Mouse (Mus musculus) neutrophil, adult 83 days (primary cell): ENCODE data around the gene Ndufa4l2. TPM values are rescaled to one million over a fixed set of nuclear protein-coding genes. Genes with fewer than 3 reads are reported as not detected.

Experiments used
- total RNA-seq, 2 experiments: library from RNA; stranded (reverse); gene quantifications; one replicate each; pipeline ENCODE4 v1.2.4; 2023

Gene Ndufa4l2
- total RNA-seq: not detected

DNA sequence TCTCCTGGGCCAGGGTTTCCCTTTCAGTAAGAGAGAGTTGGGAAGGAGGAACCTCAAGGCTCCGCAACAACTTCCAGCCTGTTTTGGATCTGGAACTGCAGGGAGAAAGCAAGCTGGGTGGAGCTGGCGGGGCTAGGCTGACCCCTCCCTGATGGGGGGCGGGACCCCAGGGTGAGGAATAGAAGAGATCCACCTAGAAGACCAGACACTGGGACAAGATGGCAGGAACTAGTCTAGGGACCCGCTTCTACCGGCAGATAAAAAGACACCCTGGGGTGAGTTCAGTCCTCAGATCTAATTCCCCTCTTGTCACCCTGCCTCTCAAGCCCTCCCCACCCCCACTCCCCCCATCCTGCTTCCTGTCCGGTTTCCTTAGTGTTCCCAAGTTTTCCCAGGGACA, at the start of gene Ndufa4l2:
TSS of gene Ndufa4l2 (plus strand) at position 204 of the 400 bp plus-strand sequence.

DNA sequence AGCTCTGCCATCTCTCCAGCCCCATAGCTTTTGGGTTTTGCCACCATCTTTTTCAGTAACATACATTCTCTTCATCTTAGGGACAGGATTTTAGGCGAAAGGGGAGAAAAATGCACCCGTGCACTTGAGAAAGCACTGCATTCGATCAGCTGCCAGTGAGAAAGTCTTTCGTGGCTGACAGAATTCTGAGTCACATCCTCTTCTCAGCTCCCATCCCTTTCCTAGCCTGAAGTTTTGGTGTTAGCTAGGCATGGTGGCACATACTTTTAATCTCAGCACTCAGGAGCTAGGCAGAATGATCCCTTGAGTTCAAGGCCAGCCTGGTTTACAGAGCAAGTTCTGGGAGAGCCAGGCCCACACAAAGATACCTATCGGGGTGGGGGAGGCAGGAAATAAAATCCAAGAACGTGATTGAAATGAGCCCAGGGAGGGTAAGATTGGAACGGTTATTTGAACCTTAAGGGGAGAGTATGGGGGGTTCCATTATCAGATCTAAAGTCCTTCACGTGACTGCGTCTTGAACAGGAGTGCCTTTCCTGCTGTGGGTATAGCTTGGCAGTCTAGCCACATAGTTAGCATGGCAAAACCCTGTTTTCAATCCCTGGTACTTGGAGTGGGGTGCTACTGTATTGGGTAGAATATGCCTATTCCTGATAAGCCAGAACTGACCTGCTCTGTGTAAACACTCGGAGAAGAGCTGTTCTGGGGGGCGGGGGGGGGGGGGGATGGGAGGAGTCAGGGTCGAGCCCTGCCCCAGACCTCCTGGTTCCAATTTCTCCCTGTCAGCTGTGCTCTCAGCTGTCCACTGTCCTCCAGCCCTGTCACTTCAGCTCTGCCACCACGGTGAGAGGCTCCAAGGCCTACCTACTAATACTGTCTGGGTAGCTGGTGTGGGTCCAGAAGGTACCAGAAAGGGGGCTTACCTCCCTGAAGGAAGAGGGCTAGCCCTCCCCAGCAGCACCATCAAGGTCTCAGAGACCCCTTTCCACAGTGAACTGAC, 13.6 kb upstream of the Ndufa4l2 start, which contains the start of gene Stac3:
TSS of gene Stac3 (plus strand) at position 793 of the 1,000 bp plus-strand sequence.

DNA sequence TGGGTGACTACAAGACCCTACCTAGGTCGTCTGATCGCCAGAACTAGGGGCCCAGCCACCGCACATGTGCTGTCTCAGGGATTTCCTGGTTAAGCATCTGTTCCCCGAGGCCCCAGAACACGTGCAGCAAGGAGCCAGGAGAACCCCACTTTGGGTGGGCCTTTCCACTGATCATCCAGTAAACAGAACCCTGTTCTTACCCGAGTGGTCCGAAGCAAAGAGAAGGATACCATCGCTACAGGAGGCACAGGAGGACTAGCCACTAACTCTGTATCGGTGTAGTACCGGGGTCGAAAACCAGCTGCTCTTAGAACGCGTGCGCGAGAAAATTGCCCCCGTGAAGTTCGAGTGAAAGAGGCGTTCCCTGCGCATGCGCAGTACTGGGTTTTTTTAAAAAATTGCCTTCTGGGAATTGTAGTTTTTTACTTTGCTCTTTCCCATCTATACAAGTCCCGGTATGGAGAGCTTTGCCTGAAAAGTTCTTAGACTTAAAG, 7.4 kb downstream of the Ndufa4l2 start, which contains the start of gene Shmt2:
TSS of gene Shmt2 (minus strand) at position 357 of the 494 bp plus-strand sequence.

DNA sequence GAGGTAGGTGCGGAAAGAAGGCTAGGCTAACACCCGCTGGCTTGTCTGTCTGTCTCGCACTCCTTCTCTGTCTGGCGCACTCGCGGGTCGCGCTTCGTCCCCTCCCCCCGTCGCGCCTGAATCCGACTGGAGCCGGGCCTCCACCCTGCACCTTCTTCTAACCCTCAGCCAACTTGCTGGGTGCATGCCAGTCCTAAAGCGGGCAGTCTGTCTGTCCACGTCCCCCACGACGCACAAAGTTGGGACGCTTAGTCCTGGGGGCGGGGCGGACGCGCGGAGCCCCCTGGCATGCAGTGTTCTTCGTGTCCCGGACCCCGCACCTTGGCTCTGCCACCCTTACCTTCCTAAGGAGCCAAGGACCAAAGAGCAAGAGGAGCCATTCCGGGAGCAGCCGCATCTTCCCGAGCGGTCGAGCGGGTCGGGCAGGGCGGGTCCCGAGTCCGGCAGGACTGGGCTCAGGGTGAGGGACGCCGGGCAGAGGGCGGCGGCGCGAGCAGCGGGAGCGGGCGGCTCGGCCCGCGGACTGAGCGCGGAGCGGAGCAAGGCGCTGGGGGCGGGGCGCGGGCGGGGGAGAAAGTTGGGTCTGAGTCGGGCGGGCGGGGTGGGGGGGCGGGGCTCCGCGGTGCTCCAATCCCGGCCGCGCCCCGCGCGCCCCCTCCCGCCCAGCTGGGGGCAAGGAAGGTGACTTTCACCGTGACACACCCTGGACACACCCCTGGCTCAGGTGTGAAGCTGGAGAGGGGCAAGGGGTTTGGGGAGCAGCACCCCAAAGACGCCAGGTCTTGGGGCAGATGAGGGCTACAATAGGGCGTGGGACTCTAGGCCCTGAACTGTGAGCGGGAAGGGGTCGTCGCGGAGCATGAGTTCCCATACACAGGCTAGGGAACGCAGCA, 19.5 kb downstream of the Ndufa4l2 start, which contains the start of gene Nxph4:
TSS of gene Nxph4 (minus strand) at position 524 of the 893 bp plus-strand sequence.

Other genes starting within 250 kb of the Ndufa4l2 start
- 100 to 1,000 TPM in 1 of 2 experiments, 10 to 100 TPM in 1; 98.1 to 101 TPM for gene Dctn2, start 248.6 kb upstream of the Ndufa4l2 start, total RNA-seq
- 100 to 1,000 TPM; 134 to 135 TPM for gene Mbd6, start 225.9 kb upstream of the Ndufa4l2 start, total RNA-seq
- gene Mars, start 203.2 kb upstream of the Ndufa4l2 start, total RNA-seq: 10 to 100 TPM; 41.3 to 47.4 TPM
- gene Arhgap9, start 193.0 kb upstream of the Ndufa4l2 start, total RNA-seq: 100 to 1,000 TPM; 240 to 263 TPM
- not detected for gene Gli1, start 173.0 kb upstream of the Ndufa4l2 start, total RNA-seq
- not detected for gene Inhbe, start 160.6 kb upstream of the Ndufa4l2 start, total RNA-seq
- gene Inhbc, start 144.5 kb upstream of the Ndufa4l2 start, total RNA-seq: not detected
- 10 to 100 TPM; 91.2 to 93.7 TPM for gene R3hdm2, start 134.6 kb upstream of the Ndufa4l2 start, total RNA-seq
- 1 to 10 TPM; 2.0 to 2.4 TPM for gene Stac3, start 13.3 kb upstream of the Ndufa4l2 start, total RNA-seq
- 10 to 100 TPM; 27.5 to 27.6 TPM for gene Shmt2, start 7.5 kb downstream of the Ndufa4l2 start, total RNA-seq
- gene Nxph4, start 19.6 kb downstream of the Ndufa4l2 start, total RNA-seq: not detected
- gene Lrp1, start 106.2 kb downstream of the Ndufa4l2 start, total RNA-seq: 100 to 1,000 TPM in 1 of 2 experiments, 10 to 100 TPM in 1; 95.8 to 102 TPM
- gene Stat6, start 128.0 kb downstream of the Ndufa4l2 start, total RNA-seq: 100 to 1,000 TPM; 185 to 200 TPM
- gene Nemp1, start 151.9 kb downstream of the Ndufa4l2 start, total RNA-seq: 10 to 100 TPM; 13.0 to 13.2 TPM
- 1 to 10 TPM; 1.2 to 1.5 TPM for gene Nab2, start 153.6 kb downstream of the Ndufa4l2 start, total RNA-seq
- gene Myo1a, start 190.2 kb downstream of the Ndufa4l2 start, total RNA-seq: under 1 TPM; 0.51 to 0.94 TPM
- gene Tac2, start 209.5 kb downstream of the Ndufa4l2 start, total RNA-seq: 1 to 10 TPM; 2.0 to 5.6 TPM
- 10 to 100 TPM; 14.4 to 17.2 TPM for gene Zbtb39, start 224.6 kb downstream of the Ndufa4l2 start, total RNA-seq
- under 1 TPM in 1 of 2 experiments, not detected in 1; 0.22 TPM for gene Gpr182, start 236.8 kb downstream of the Ndufa4l2 start, total RNA-seq
- gene Rdh1, start 244.8 kb downstream of the Ndufa4l2 start, total RNA-seq: under 1 TPM; 0.20 to 0.33 TPM
- gene Rdh16f1, start 244.8 kb downstream of the Ndufa4l2 start, total RNA-seq: under 1 TPM in 1 of 2 experiments, not detected in 1; 0.20 TPM